Mouse (Mus musculus) intestine, embryonic 14.5 days (tissue): ENCODE measurements around the gene Snap91. TPM values are rescaled to one million over a fixed set of nuclear protein-coding genes. Genes with fewer than 3 reads are reported as not detected.
A peak's percentile ranks its signal among the peaks of the same experiment; 100 is the strongest.

Experiments
- ATAC-seq: fragments of 200-750 bp; cut with Nextera tagmentation; replicated peaks from 2 replicates; pipeline ENCODE4 v1.8.0; 2017; ENCODE audit warnings: low read depth, moderate number of reproducible peaks, moderate TSS enrichment, moderate library complexity; ENCODE audit not compliant: low FRiP score, low TSS enrichment
- DNase-seq: peaks from one replicate; pipeline ENCODE4 v3.0.0-alpha.2; 2018; ENCODE audit warnings: low spot score
- H3K27ac ChIP-seq: fragments of 300-500 bp; sonication (generic); 2 replicates; pipeline ENCODE4 v1.5.1; 2014; ENCODE audit warnings: low read depth, mild to moderate bottlenecking, control low read depth
- H3K27me3 ChIP-seq: fragments of 300-500 bp; sonication (generic); replicated peaks from 2 replicates; pipeline ENCODE4 v1.6.1; 2014; ENCODE audit warnings: low read length, control low read depth; ENCODE audit not compliant: control insufficient read depth, insufficient read depth
- H3K36me3 ChIP-seq: fragments of 300-500 bp; sonication (generic); 2 replicates; pipeline ENCODE4 v1.6.1; 2014; ENCODE audit warnings: low read length, control low read depth; ENCODE audit not compliant: control insufficient read depth, insufficient read depth
- H3K4me1 ChIP-seq: fragments of 300-500 bp; sonication (generic); replicated peaks from 2 replicates; pipeline ENCODE4 v1.6.1; 2014; ENCODE audit warnings: low read length, control low read depth, mixed read lengths; ENCODE audit not compliant: control insufficient read depth, insufficient read depth
- H3K4me2 ChIP-seq: fragments of 300-500 bp; sonication (generic); 2 replicates; pipeline ENCODE4 v1.6.1; 2014; ENCODE audit warnings: low read length
- H3K4me3 ChIP-seq: fragments of 300-500 bp; sonication (generic); 2 replicates; pipeline ENCODE4 v1.5.1; 2014; ENCODE audit warnings: low read depth, low read length, control low read depth, mixed read lengths
- H3K9ac ChIP-seq: fragments of 300-500 bp; sonication (generic); 2 replicates; pipeline ENCODE4 v1.6.1; 2014; ENCODE audit warnings: mild to moderate bottlenecking, low read length
- H3K9me3 ChIP-seq: fragments of 300-500 bp; sonication (generic); 2 replicates; pipeline ENCODE4 v1.6.1; 2016; ENCODE audit warnings: low read length, control low read depth; ENCODE audit not compliant: control insufficient read depth
- WGBS: fragments of 180-500 bp; shearing (Covaris S2); extraction: QIAGEN DNeasy Blood & Tissue Kit; methylation state at CpG from one replicate; pipeline ENCODE4 v1.1.7; 2014; 5-methylcytosine and 5-hydroxymethylcytosine counted together
- polyA plus RNA-seq: library from polyadenylated mRNA; unstranded; fragments of >200 nt; fragmentation: Nextera tagmentation; extraction: Ambion mirVana; gene quantifications from 2 replicates; pipeline ENCODE4 v1.2.1, GENCODE M21; 2014

The Snap91 gene
- 4.1 and 4.9 TPM in 2 replicates for polyA plus RNA-seq

DNA sequence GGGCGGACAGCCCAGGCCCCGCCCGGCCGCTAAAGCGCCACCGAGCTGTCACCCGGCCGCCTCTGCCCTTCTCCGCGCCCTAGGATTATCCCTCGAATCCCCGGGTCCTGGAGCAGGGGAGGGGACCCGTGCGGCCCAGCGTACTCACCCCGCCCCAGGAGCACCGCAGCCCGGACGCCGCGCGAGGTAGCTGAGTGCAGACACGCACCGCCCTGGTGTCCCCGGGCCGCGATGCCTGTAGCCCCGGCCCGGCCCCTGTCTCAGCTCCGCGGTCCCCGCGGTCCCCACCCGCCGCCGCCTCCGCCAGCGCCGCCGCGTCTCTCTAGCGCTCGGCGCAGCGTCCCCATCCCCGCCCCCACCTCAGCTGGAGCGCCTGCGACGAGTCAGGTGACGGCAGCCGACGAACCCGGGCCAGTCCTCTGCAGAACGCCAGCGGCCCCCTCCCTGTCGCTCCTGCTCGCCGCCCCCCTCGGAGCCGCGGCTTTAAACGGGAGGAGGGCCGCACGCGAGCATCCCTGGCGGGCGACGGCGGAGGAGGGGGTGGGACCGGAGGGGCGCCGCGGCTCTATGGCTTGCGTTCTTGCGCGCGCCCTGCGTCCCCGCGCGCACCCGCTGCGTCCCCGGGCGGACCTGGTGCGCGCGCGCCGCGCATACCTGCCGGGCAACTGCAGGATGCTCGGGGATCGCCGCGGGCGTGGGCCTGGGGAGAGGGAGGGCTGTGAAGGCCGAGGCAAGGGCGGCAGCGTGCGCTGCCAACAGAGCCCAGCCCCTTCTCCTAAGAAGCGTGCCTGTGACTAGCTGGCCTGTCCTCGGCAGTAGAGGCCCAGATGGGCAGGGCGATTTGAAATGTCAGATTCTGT, at the start of gene Snap91:
Gene Snap91 (minus strand): TSS at position 542 of the 860 bp plus-strand sequence.
- Histone ChIP-seq H3K4me2 (peak within 1 kb of the TSS; percentile 98), H3K4me1 (no peaks in the 10 kb centered on the region), H3K9me3 (no peaks in the 10 kb centered on the region), H3K27me3 (peaks cover 62% of the 10 kb centered on the region), H3K27ac (no peak within 1 kb of the TSS), H3K4me3 (peak within 1 kb of the TSS; percentile 60), H3K9ac (0 out of 2 replicates have a peak within 1 kb of the TSS, but pooled peaks have one; percentile 27), H3K36me3 (no peaks in the 10 kb centered on the region)
- peak; percentile 74 for DNase-seq
- ATAC-seq = peak; percentile 86
- under 1% methylated on average over 60 of the region's 104 CpGs for WGBS

DNA sequence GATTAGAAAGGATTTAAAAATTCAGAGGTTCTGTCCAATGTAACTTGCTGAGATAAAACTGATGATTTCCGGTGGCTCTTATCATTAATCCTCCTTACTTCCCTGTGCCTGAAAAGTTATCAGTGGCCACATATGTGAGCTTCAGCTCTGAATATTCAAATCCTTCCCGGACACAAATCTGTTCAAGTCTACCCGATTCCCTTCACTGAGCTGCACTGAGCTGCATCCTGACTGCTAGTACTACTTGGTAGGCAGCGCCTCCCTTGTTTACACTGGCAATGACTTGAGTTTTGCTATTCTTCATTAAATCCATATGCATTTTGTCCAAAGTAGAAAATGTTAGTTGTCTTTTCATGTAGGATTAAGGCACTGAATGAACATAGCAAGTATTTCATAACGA, 46.1 kb upstream of the Snap91 start:
- no peaks in the 10 kb centered on the region for H3K4me1 ChIP-seq
- no peaks in the 10 kb centered on the region for H3K9me3 ChIP-seq
- H3K27ac ChIP-seq = no peak overlapping the region
- no peaks in the 10 kb centered on the region for H3K27me3 ChIP-seq
- ATAC-seq = no peak
- H3K36me3 ChIP-seq = no peaks in the 10 kb centered on the region
- WGBS = 80% methylated on average over 5 of the region's 5 CpGs
- DNase-seq = no peak
- H3K4me2 ChIP-seq = no peak overlapping the region
- H3K9ac ChIP-seq = no peak overlapping the region
- no peak overlapping the region for H3K4me3 ChIP-seq

DNA sequence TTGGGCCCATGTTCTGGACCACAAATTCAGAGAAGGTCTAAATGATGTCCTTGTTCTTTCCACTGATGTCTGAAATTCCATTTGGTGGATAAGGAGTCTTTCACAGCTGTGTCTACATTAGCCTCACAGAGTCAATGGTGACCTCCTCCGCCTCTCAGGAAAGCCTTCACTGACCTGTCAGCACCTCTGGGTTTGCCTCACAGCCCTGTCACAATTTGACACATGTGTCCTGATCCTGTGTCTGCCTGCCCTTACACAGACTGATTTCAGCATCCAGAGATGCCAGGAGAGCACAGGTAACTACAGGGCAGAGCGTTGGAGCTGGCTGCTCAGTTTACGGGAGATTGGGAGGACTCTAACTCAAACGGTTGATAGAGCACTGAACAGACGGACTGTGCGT, 45.2 kb upstream of the Snap91 start:
- Histone ChIP-seq H3K4me2 (no peak overlapping the region), H3K36me3 (no peaks in the 10 kb centered on the region), H3K27me3 (no peaks in the 10 kb centered on the region), H3K9me3 (no peaks in the 10 kb centered on the region), H3K4me3 (no peak overlapping the region), H3K9ac (no peak overlapping the region), H3K4me1 (no peaks in the 10 kb centered on the region), H3K27ac (no peak overlapping the region)
- ATAC-seq (no peak), DNase-seq (no peak)
- 78% methylated on average over 6 of the region's 6 CpGs for WGBS

DNA sequence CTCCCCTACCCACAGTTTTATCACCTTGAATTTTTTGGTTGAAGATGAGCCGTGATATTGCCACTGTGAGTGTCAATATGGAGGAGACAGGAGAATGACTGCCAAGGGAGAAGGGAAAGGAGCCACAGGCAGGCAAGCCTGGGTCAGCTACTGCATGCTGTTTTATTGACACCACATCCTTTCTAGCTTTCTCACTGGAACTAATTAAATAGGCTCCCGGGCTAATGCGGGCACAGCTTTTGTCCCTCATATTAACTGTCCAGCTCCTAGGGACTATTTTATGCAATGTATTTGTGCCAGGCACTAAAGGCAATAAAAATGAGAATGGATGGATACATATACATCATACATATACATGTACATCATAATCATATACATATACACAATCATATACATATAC, 42.0 kb upstream of the Snap91 start:
- Histone ChIP-seq H3K9me3 (no peaks in the 10 kb centered on the region), H3K27ac (no peak overlapping the region), H3K27me3 (no peaks in the 10 kb centered on the region), H3K4me1 (no peaks in the 10 kb centered on the region), H3K36me3 (no peaks in the 10 kb centered on the region), H3K4me3 (no peak overlapping the region), H3K9ac (no peak overlapping the region), H3K4me2 (no peak overlapping the region)
- DNase-seq (no peak), ATAC-seq (no peak)
- 85% methylated on average over 3 of the region's 3 CpGs for WGBS

DNA sequence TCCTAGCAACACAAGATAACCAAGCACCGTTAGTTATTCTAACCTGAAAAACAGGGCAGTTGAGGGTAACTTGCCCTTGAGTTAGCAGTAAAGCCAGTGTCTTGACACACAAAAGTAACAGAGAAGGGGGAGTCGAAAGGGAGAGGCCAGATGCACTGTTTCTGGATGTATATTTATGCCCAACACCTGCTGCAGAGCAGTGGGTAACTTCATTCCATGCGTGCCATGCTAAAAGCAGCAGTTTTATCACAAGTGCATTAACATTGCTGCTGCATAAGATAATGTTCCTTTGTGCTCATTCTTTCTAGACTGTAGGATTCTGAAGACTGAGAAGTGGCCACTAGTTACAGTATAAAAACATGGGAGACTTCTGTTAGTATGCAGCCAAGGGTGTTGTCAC, 36.1 kb upstream of the Snap91 start:
- no peaks in the 10 kb centered on the region for H3K36me3 ChIP-seq
- DNase-seq = no peak
- H3K27me3 ChIP-seq = no peaks in the 10 kb centered on the region
- H3K4me3 ChIP-seq = no peak overlapping the region
- WGBS = 67% methylated on average over 3 of the region's 3 CpGs
- no peak overlapping the region for H3K27ac ChIP-seq
- H3K9ac ChIP-seq = no peak overlapping the region
- no peaks in the 10 kb centered on the region for H3K4me1 ChIP-seq
- ATAC-seq = no peak
- no peak overlapping the region for H3K4me2 ChIP-seq
- H3K9me3 ChIP-seq = no peaks in the 10 kb centered on the region

DNA sequence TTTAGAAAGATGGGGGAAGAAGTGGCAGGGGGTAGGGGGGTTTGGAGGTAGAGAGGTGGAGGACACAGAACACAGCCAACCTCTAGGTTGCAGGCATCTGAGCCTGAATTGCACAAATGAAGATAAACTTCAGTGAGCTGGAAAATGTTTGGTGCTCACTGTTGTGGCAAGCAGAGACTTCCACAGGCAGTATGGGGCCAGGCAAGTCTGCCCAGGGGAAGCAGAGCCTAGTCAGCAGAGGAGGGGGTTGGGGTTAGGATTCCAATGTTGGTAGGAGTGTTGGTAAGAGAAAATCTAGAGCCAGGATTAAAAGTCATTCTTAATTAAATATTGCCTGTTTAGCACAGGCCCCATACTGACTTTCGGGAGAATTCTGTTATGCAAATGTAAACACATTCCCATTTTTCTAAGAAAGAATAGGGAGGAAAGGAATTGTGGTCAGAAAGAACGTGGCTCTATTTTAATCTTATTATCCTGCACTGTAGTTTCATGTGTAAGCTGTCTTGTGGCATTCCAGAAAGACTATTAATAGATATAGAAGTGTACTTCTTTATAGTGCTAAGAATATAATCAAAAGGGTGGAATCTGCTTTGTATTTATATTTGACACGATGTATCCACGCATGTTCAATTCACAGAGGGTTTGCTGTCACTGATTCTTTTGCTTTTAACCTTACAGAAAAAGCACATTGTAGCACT, 19.2 kb upstream of the Snap91 start:
- no peaks in the 10 kb centered on the region for H3K36me3 ChIP-seq
- ATAC-seq (no peak), DNase-seq (no peak)
- H3K9ac ChIP-seq = no peak overlapping the region
- H3K9me3 ChIP-seq = no peaks in the 10 kb centered on the region
- WGBS = 55% methylated on average over 4 of the region's 4 CpGs
- no peak overlapping the region for H3K4me3 ChIP-seq
- H3K27me3 ChIP-seq = no peaks in the 10 kb centered on the region
- no peak overlapping the region for H3K27ac ChIP-seq
- no peaks in the 10 kb centered on the region for H3K4me1 ChIP-seq
- H3K4me2 ChIP-seq = no peak overlapping the region

DNA sequence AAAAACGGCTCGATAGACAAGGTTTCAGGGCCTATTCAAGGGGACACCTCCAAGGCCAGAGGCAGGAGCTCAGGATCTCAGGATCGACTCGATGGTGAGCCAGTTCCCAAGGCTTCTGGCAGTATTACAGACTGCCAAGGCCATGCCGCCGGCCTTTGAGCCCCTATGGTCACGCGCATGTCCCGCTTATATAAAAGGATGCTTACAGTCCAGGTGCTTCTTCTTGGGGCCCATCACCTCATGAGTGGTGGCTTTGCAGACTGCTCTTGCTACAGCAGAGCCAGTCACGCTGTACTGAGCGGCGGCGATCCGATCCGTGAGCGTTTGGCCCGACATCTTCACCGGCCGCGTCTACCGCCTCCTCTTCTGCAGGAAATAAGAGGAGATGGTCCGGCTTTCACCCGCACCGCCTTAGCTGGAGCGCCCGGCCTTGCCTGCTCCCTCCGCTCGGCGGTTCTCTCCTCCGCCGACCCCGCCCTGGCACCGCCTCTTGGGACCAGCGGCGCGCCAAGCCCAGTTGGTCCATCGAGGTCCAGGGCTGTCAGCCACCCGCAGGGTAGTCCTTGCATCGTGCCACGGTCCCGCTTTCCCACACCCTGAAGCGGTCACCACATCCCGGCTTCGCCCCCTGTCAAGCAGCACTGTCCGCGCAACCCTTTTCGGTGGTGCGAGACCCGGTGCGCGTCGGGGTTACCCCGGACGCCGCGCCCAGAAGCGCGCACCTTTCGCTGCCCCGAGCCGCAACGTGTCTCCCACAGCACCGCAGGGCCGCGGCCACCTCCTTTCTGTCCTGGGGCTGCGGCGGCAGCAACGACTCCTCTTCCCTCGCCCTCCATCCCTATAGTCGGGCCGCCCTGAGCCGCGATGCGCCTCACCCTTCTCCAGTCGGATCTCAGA, 990 bp downstream of the Snap91 start:
- H3K4me2 ChIP-seq = peak overlapping the region; percentile 98
- no peaks in the 10 kb centered on the region for H3K4me1 ChIP-seq
- H3K9me3 ChIP-seq = no peaks in the 10 kb centered on the region
- H3K36me3 ChIP-seq = no peaks in the 10 kb centered on the region
- peak overlapping the region; percentile 60 for H3K4me3 ChIP-seq
- H3K27ac ChIP-seq = no peak overlapping the region
- peak; percentile 74 for DNase-seq
- ATAC-seq = peak; percentile 34; the same call in 1 of the 2 replicates
- 1% methylated on average over 75 of the region's 75 CpGs for WGBS
- H3K9ac ChIP-seq = 0 out of 2 replicates have a peak overlapping the region, but pooled peaks have one; percentile 27
- H3K27me3 ChIP-seq = peaks cover 62% of the 10 kb centered on the region

DNA sequence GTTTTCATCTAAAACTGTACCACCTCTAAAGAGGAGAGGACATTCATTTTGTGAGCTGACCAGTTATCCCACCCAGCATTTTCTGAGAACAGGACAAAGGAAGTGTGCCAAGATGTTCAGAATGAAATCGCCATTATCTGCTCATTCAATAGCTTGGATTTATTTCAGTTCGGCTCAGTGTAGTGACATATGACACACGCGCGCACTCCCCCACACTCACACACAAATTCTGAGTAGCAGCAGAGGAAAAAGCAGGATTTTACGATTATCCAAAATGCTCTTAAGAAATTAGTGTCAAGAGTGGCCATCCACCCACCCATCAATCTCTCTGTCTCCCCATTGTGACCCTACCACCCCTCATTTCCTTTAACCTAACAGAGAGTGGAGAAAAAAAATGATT, 1.7 kb downstream of the Snap91 start:
- Histone ChIP-seq H3K27me3 (peaks cover 62% of the 10 kb centered on the region), H3K4me3 (peak overlapping the region; percentile 60; the same call in 1 of the 2 replicates), H3K9ac (no peak overlapping the region), H3K36me3 (no peaks in the 10 kb centered on the region), H3K27ac (no peak overlapping the region), H3K4me2 (no peak overlapping the region), H3K4me1 (no peaks in the 10 kb centered on the region), H3K9me3 (no peaks in the 10 kb centered on the region)
- DNase-seq (no peak), ATAC-seq (no peak)
- 58% methylated on average over 6 of the region's 6 CpGs for WGBS
